Mouse (Mus musculus): ENCODE measurements around the gene Jaml. TPM values are rescaled to one million over a fixed set of nuclear protein-coding genes. Genes with fewer than 3 reads are reported as not detected.
A peak's percentile ranks its signal among the peaks of the same experiment; 100 is the strongest.

The Jaml gene
- polyA plus RNA-seq, 1 experiment from 2014 or later: 0.87 TPM

DNA sequence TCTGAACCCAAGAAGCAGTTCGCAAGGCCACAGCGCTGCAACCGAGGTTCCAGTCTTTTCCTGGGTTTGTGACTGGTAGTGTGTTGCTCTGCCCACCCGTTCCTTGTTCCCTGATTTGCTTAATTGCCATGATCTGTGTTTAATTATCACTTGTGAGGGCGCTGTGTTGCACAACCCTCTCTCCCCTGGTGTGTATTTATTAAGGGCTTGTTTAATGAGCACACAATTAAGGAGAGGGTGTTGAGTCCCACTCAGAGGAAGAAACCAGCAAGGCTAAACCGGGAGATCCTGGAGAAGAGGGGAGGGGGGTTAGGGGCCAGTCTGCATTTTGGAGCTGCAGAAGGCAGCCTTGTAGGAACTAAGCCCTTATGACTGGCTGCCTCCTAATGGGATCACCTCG is 62.0 kb downstream of the Jaml start:
- 68% methylated on average over 7 of the region's 7 CpGs for WGBS
- Histone ChIP-seq H3K4me2 (ENCODE audit: low read depth, low read length) (no peak overlapping the region), H3K27ac (ENCODE audit: low read length) (no peak overlapping the region), H3K27me3 (ENCODE audit: control insufficient read depth, insufficient read depth, low read length) (peaks cover 55% of the 10 kb centered on the region), H3K9ac (ENCODE audit: low read length) (no peak overlapping the region), H3K36me3 (ENCODE audit: control insufficient read depth, insufficient read depth) (no peaks in the 10 kb centered on the region), H3K4me3 (ENCODE audit: low read length) (no peak overlapping the region), H3K9me3 (replicated peaks; ENCODE audit: control insufficient read depth, low read length) (no peaks in the 10 kb centered on the region), H3K4me1 (ENCODE audit: control insufficient read depth, insufficient read depth, low read length) (peaks cover 20% of the 10 kb centered on the region)
- ATAC-seq (replicated peaks; ENCODE audit: extremely low read depth, insufficient read depth, low FRiP score): no peak

DNA sequence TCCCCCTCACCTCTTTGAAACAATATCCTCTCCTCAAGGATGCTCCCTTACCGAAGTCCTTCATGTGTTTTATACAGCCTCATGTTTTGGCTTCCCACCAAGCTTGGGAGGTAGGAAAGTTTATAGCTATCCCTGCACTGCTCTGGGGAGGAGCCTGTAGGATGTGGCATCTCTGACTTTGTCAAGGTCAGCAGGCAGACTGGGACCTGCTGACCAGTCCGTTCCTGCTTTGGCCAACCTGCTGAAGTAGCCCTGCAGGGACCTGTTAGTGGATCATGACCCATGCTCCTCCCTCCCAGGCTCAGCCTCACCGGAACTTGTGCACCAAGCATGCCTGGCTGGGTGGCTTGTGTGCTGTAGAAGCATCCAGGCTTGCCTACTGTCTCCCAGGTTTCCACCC is 63.7 kb downstream of the Jaml start:
- peaks cover 62% of the 10 kb centered on the region for H3K27me3 ChIP-seq (ENCODE audit: control insufficient read depth, insufficient read depth, low read length)
- no peak overlapping the region for H3K9ac ChIP-seq (ENCODE audit: low read length)
- H3K27ac ChIP-seq (ENCODE audit: low read length): no peak overlapping the region
- no peak overlapping the region for H3K4me2 ChIP-seq (ENCODE audit: low read depth, low read length)
- no peak for ATAC-seq (replicated peaks; ENCODE audit: extremely low read depth, insufficient read depth, low FRiP score)
- peaks cover 14% of the 10 kb centered on the region for H3K4me1 ChIP-seq (ENCODE audit: control insufficient read depth, insufficient read depth, low read length)
- no peak overlapping the region for H3K4me3 ChIP-seq (ENCODE audit: low read length)
- 34% methylated on average over 3 of the region's 3 CpGs for WGBS
- H3K36me3 ChIP-seq (ENCODE audit: control insufficient read depth, insufficient read depth): no peaks in the 10 kb centered on the region
- H3K9me3 ChIP-seq (replicated peaks; ENCODE audit: control insufficient read depth, low read length): no peaks in the 10 kb centered on the region

DNA sequence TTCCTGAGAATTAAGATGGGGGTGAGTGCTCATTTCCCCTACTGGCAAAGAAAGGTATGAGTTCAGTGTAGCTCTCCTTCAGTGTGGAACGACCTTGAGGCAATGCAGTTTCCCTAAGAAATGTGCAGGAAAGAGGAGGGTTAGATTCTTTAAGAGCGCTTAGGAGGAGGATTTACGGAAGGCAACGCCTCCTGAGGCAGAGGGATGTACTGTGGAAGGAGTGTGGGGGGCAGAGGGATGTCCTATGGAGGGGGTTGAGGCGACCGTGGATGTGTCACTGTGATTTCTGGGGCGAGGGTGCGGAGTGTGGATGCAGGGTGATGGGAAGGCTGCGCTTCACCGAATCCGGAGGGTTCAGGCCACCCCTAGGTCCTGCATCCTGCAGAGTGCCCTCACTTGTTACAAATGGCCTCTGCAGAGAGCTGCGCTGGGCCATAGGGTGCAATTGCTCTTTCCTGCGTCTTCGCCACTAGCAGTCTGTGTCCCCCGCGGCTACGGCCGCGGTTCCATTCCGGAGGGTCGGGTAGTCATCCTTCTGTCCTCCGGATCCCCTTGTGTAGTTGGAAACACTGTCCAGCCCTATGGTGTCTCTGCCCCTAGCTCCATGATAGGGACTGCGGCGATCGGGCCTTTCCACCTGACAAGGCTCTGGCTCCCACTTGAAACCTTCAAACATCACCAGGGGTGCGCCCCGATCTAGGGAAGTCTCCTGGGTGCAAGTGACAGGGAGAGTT is 66.7 kb downstream of the Jaml start:
- 4% methylated on average over 27 of the region's 27 CpGs for WGBS
- no peak; the same call in 1 of the 2 replicates for ATAC-seq (replicated peaks; ENCODE audit: extremely low read depth, insufficient read depth, low FRiP score)

GRCm38 (mm10) chr9:45146267-45146597 is 67.2 kb downstream of the Jaml start:
- Histone ChIP-seq H3K9ac (ENCODE audit: low read length) (peak overlapping the region; percentile 29; the same call in 1 of the 2 replicates), H3K36me3 (ENCODE audit: control insufficient read depth, insufficient read depth) (no peaks in the 10 kb centered on the region), H3K4me1 (ENCODE audit: control insufficient read depth, insufficient read depth, low read length) (peaks cover 5% of the 10 kb centered on the region), H3K9me3 (replicated peaks; ENCODE audit: control insufficient read depth, low read length) (no peaks in the 10 kb centered on the region), H3K27ac (ENCODE audit: low read length) (no peak overlapping the region), H3K27me3 (ENCODE audit: control insufficient read depth, insufficient read depth, low read length) (peaks cover 50% of the 10 kb centered on the region), H3K4me2 (ENCODE audit: low read depth, low read length) (peak overlapping the region; percentile 81), H3K4me3 (ENCODE audit: low read length) (peak overlapping the region; percentile 48)
- 0% methylated on average over 5 of the region's 5 CpGs for WGBS
- ATAC-seq (replicated peaks; ENCODE audit: extremely low read depth, insufficient read depth, low FRiP score): no peak; the same call in 1 of the 2 replicates

More for the DNA sequence above, 66.7 kb downstream of the Jaml start:
- Histone ChIP-seq H3K4me1 (ENCODE audit: control insufficient read depth, insufficient read depth, low read length) (peaks cover 5% of the 10 kb centered on the region), H3K9ac (ENCODE audit: low read length) (peak overlapping the region; percentile 29; the same call in 1 of the 2 replicates), H3K4me3 (ENCODE audit: low read length) (peak overlapping the region; percentile 48), H3K27ac (ENCODE audit: low read length) (no peak overlapping the region), H3K36me3 (ENCODE audit: control insufficient read depth, insufficient read depth) (no peaks in the 10 kb centered on the region), H3K9me3 (replicated peaks; ENCODE audit: control insufficient read depth, low read length) (no peaks in the 10 kb centered on the region), H3K27me3 (ENCODE audit: control insufficient read depth, insufficient read depth, low read length) (peaks cover 53% of the 10 kb centered on the region), H3K4me2 (ENCODE audit: low read depth, low read length) (peak overlapping the region; percentile 81)

DNA sequence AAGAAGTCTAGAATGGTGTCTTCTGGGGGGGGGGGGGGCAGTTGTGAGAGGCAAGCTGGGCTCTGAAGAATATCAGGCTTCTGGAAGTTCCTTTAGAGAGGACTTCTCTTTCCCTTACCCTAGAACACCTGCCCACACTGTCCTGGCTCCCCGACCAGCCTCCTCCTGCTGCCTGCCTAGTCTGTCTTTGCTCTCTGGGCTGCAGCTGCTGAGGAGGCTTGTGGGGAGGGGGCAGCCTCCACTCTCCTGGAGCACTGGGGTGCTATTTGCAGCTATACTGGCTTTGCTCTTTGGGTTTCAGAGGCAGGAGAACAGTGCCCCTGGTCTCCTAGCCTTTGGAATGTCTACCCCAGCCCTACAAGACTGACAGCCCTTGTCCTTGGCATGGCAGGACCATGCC is 72.0 kb downstream of the Jaml start:
- Histone ChIP-seq H3K27me3 (ENCODE audit: control insufficient read depth, insufficient read depth, low read length) (peaks cover 29% of the 10 kb centered on the region), H3K4me3 (ENCODE audit: low read length) (no peak overlapping the region), H3K4me2 (ENCODE audit: low read depth, low read length) (no peak overlapping the region), H3K36me3 (ENCODE audit: control insufficient read depth, insufficient read depth) (no peaks in the 10 kb centered on the region), H3K4me1 (ENCODE audit: control insufficient read depth, insufficient read depth, low read length) (peaks cover 2% of the 10 kb centered on the region), H3K9ac (ENCODE audit: low read length) (no peak overlapping the region), H3K27ac (ENCODE audit: low read length) (no peak overlapping the region), H3K9me3 (replicated peaks; ENCODE audit: control insufficient read depth, low read length) (no peaks in the 10 kb centered on the region)
- WGBS: 60% methylated on average over 1 of the region's 1 CpGs
- ATAC-seq (replicated peaks; ENCODE audit: extremely low read depth, insufficient read depth, low FRiP score): no peak

GRCm38 (mm10) chr9:45153361-45153760 is 74.4 kb downstream of the Jaml start:
- 49% methylated on average over 7 of the region's 7 CpGs for WGBS
- Histone ChIP-seq H3K36me3 (ENCODE audit: control insufficient read depth, insufficient read depth) (no peaks in the 10 kb centered on the region), H3K27ac (ENCODE audit: low read length) (no peak overlapping the region), H3K4me2 (ENCODE audit: low read depth, low read length) (no peak overlapping the region), H3K27me3 (ENCODE audit: control insufficient read depth, insufficient read depth, low read length) (peaks cover 10% of the 10 kb centered on the region; the same call in 1 of the 2 replicates), H3K9me3 (replicated peaks; ENCODE audit: control insufficient read depth, low read length) (no peaks in the 10 kb centered on the region), H3K4me1 (ENCODE audit: control insufficient read depth, insufficient read depth, low read length) (no peaks in the 10 kb centered on the region), H3K4me3 (ENCODE audit: low read length) (no peak overlapping the region), H3K9ac (ENCODE audit: low read length) (no peak overlapping the region)
- ATAC-seq (replicated peaks; ENCODE audit: extremely low read depth, insufficient read depth, low FRiP score): no peak

Other genes with a start within 250 kb of the Jaml start
- gene Kmt2a, start 197.9 kb upstream of the Jaml start, polyA plus RNA-seq (2015; fragmentation: Nextera tagmentation; extraction: Ambion mirVana): 7.7 and 8.2 TPM in 2 replicates
- gene Atp5l, start 158.4 kb upstream of the Jaml start, polyA plus RNA-seq (2015; fragmentation: Nextera tagmentation; extraction: Ambion mirVana): 1,180 and 1,367 TPM in 2 replicates
- 16.8 and 17.7 TPM in 2 replicates for gene Ube4a, start 113.6 kb upstream of the Jaml start, polyA plus RNA-seq (2015; fragmentation: Nextera tagmentation; extraction: Ambion mirVana)
- gene Cd3g, start 98.8 kb upstream of the Jaml start, polyA plus RNA-seq (2015; fragmentation: Nextera tagmentation; extraction: Ambion mirVana): 37.6 and 99.6 TPM in 2 replicates
- 11.7 and 30.7 TPM in 2 replicates for gene Cd3d, start 97.4 kb upstream of the Jaml start, polyA plus RNA-seq (2015; fragmentation: Nextera tagmentation; extraction: Ambion mirVana)
- 25.0 and 71.7 TPM in 2 replicates for gene Cd3e, start 69.6 kb upstream of the Jaml start, polyA plus RNA-seq (2015; fragmentation: Nextera tagmentation; extraction: Ambion mirVana)
- 4.2 and 6.1 TPM in 2 replicates for gene Mpzl2, start 39.4 kb upstream of the Jaml start, polyA plus RNA-seq (2015; fragmentation: Nextera tagmentation; extraction: Ambion mirVana)
- gene Mpzl3, start 24.0 kb upstream of the Jaml start, polyA plus RNA-seq (2015; fragmentation: Nextera tagmentation; extraction: Ambion mirVana): 1.5 and 1.9 TPM in 2 replicates
- gene Scn2b, start 38.6 kb downstream of the Jaml start, polyA plus RNA-seq (2015; fragmentation: Nextera tagmentation; extraction: Ambion mirVana): 1.3 and 2.3 TPM in 2 replicates
- 0.75 and 1.6 TPM in 2 replicates for gene Scn4b, start 59.2 kb downstream of the Jaml start, polyA plus RNA-seq (2015; fragmentation: Nextera tagmentation; extraction: Ambion mirVana)
- gene BC049352, start 102.8 kb downstream of the Jaml start, polyA plus RNA-seq (2015; fragmentation: Nextera tagmentation; extraction: Ambion mirVana): 0.13 TPM in 1 of 2 replicates, not detected in the other
- 0.79 and 1.4 TPM in 2 replicates for gene Tmprss4, start 124.9 kb downstream of the Jaml start, polyA plus RNA-seq (2015; fragmentation: Nextera tagmentation; extraction: Ambion mirVana)
- gene Il10ra, start 190.0 kb downstream of the Jaml start, polyA plus RNA-seq (2015; fragmentation: Nextera tagmentation; extraction: Ambion mirVana): 1.2 and 1.7 TPM in 2 replicates
- gene Tmprss13, start 239.9 kb downstream of the Jaml start, polyA plus RNA-seq (2015; fragmentation: Nextera tagmentation; extraction: Ambion mirVana): 0.16 and 0.20 TPM in 2 replicates